Mouse (Mus musculus): ENCODE measurements around the gene Olfr533. TPM values are rescaled to one million over a fixed set of nuclear protein-coding genes. Genes with fewer than 3 reads are reported as not detected.
A peak's percentile ranks its signal among the peaks of the same experiment; 100 is the strongest.
"Not testable (repeated sequence)": the region's sequence is repeated elsewhere in the genome, so short reads cannot be mapped to it uniquely, and the experiment has no call there.

Olfr533 gene
- total RNA-seq (2021) = not detected
- long read RNA-seq, experiment 1 = 0 reads
- long read RNA-seq, experiment 2 = 0 reads

- not testable (repeated sequence) for DNase-seq (ENCODE audit: low spot score in 2 of 2)
Observed at GRCm38 (mm10) chr7:140463070-140463469, at the start of gene Olfr533. Gene Olfr533 (plus strand): TSS chr7:140463370.

- no peak for DNase-seq (ENCODE audit: low spot score in 2 of 2)
Observed at GRCm38 (mm10) chr7:140421539-140421938, 41.6 kb upstream of the Olfr533 start, which contains the start of gene Olfr532. Gene Olfr532 (minus strand): TSS chr7:140421639.

- no peak for DNase-seq (ENCODE audit: low spot score in 2 of 2)
Observed at GRCm38 (mm10) chr7:140443141-140443540, 20.0 kb upstream of the Olfr533 start.

GRCm38 (mm10) chr7:140477886-140478285, 14.7 kb downstream of the Olfr533 start:
- no peak for DNase-seq (ENCODE audit: low spot score in 2 of 2)

- DNase-seq (ENCODE audit: low spot score in 2 of 2) = peak; percentile 39 to 79
Observed at GRCm38 (mm10) chr7:140478733-140479132, 15.6 kb downstream of the Olfr533 start.

- no peak for DNase-seq (ENCODE audit: low spot score in 2 of 2)
Observed at GRCm38 (mm10) chr7:140483916-140484315, 20.7 kb downstream of the Olfr533 start, which contains the start of gene Olfr535. Gene Olfr535 (plus strand): TSS chr7:140484216.

- peak in 1 of 2 experiments; percentile 40 for DNase-seq (ENCODE audit: low spot score in 2 of 2)
Observed at GRCm38 (mm10) chr7:140488981-140489380, 25.8 kb downstream of the Olfr533 start.

GRCm38 (mm10) chr7:140494231-140494630, 31.1 kb downstream of the Olfr533 start:
- no peak for DNase-seq (ENCODE audit: low spot score in 2 of 2)

- no peak for DNase-seq (ENCODE audit: low spot score in 2 of 2)
Observed at GRCm38 (mm10) chr7:140494702-140495101, 31.5 kb downstream of the Olfr533 start.

- DNase-seq (ENCODE audit: low spot score in 2 of 2) = peak; percentile 31 to 63
Observed at GRCm38 (mm10) chr7:140507346-140508021, 44.3 kb downstream of the Olfr533 start, which contains the start of gene Olfr536. Gene Olfr536 (minus strand): TSS chr7:140507396.

Other genes with a start within 250 kb of the Olfr533 start
- gene Cd163l1, start 245.1 kb upstream of the Olfr533 start, total RNA-seq (2021) = under 1 TPM; 0.85 to 0.98 TPM
- gene 5830411N06Rik, start 216.1 kb upstream of the Olfr533 start, total RNA-seq (2021) = under 1 TPM; 0.23 to 0.33 TPM
- not detected for gene Olfr525, start 142.5 kb upstream of the Olfr533 start, total RNA-seq (2021)
- not detected for gene Olfr527, start 129.4 kb upstream of the Olfr533 start, total RNA-seq (2021)
- not detected for gene Olfr60, start 101.7 kb upstream of the Olfr533 start, total RNA-seq (2021)
- gene Olfr530, start 87.0 kb upstream of the Olfr533 start, total RNA-seq (2021) = not detected
- not detected for gene Olfr531, start 60.5 kb upstream of the Olfr533 start, total RNA-seq (2021)
- gene Olfr532, start 41.7 kb upstream of the Olfr533 start, total RNA-seq (2021) = not detected
- under 1 TPM; 0.12 to 0.23 TPM for gene Olfr535, start 20.8 kb downstream of the Olfr533 start, total RNA-seq (2021)
- gene Olfr536, start 44.0 kb downstream of the Olfr533 start, total RNA-seq (2021) = not detected
- not detected for gene Olfr538, start 104.5 kb downstream of the Olfr533 start, total RNA-seq (2021)
- gene Olfr46, start 137.9 kb downstream of the Olfr533 start, total RNA-seq (2021) = under 1 TPM; 0.09 to 0.14 TPM
- gene Olfr61, start 165.6 kb downstream of the Olfr533 start, total RNA-seq (2021) = not detected
- gene Olfr53, start 183.1 kb downstream of the Olfr533 start, total RNA-seq (2021) = not detected
- under 1 TPM; 0.14 to 0.74 TPM for gene Olfr539, start 196.6 kb downstream of the Olfr533 start, total RNA-seq (2021)
- under 1 TPM; 0.05 to 0.17 TPM for gene Olfr45, start 218.6 kb downstream of the Olfr533 start, total RNA-seq (2021)
- not detected for gene Olfr541, start 233.9 kb downstream of the Olfr533 start, total RNA-seq (2021)

All from layer of hippocampus, postnatal 14 days (tissue).